Mouse (Mus musculus) ES-Bruce4 (cell line): Measurements from ENCODE around the gene Cnksr3.

Experiments used
- CTCF ChIP-seq: IDR thresholded peaks from one replicate; pipeline ENCODE4 v1.8.1; 2011; ENCODE audit warnings: low read depth, low read length
- POLR2A ChIP-seq: IDR thresholded peaks from one replicate; pipeline ENCODE4 v1.8.1; 2011; ENCODE audit warnings: low read length; ENCODE audit not compliant: insufficient read depth

GRCm38 (mm10) chr10:7070924-7071323 lies 141.1 kb downstream of the Cnksr3 start:
- TF ChIP-seq POLR2A, result no peak
- no peak for TF ChIP-seq CTCF
